Mouse (Mus musculus) lung, adult 2 months (tissue): Measurements from ENCODE around the gene Mslnl.

Experiments
- CTCF ChIP-seq: fragments of 200-500 bp; IDR thresholded peaks from 2 replicates; pipeline ENCODE4 v1.5.1; 2011; ENCODE audit warnings: mild to moderate bottlenecking, low read length, control low read depth; ENCODE audit not compliant: insufficient read depth
- POLR2A ChIP-seq: fragments of 200-500 bp; IDR thresholded peaks from 2 replicates; pipeline ENCODE4 v1.6.1; 2011; ENCODE audit warnings: low read depth, mild to moderate bottlenecking, control low read depth, low read length, borderline replicate concordance; ENCODE audit errors: extremely low read depth

GRCm38 (mm10) chr17:25723470-25723869 lies 12.4 kb upstream of the Mslnl start:
- TF ChIP-seq POLR2A (no peak), CTCF (no peak)
